Mouse (Mus musculus) thymus, adult 18-20 months (tissue): ENCODE measurements around the gene Rrh.
"Not testable (repeated sequence)": the region's sequence is repeated elsewhere in the genome, so short reads cannot be mapped to it uniquely, and the experiment has no call there.

Experiments
- DNase-seq, 2 experiments: peaks; one replicate each; pipeline ENCODE4 v3.0.0; 2022; ENCODE audit warnings: mixed read lengths in 2 of 2

The Rrh gene

DNA sequence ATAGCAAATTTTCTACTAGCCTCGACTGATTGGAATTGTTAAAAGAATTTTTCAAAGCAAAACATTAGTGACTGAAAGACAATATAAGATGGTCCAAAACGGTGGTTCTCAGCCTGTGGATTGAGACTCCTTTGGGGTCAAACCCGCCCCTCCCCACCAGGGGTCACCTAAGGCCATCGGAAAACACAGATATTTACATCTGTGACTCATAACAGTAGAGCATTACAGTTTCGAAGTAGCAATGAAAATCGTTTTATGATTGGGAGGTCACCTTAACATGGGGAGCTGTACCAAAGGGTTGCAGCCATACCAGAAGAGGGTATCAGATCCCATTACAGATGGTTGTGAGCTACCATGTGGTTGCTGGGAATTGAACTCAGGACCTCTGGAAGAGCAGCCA is 51.2 kb downstream of the Rrh start:
- no peak for DNase-seq

DNA sequence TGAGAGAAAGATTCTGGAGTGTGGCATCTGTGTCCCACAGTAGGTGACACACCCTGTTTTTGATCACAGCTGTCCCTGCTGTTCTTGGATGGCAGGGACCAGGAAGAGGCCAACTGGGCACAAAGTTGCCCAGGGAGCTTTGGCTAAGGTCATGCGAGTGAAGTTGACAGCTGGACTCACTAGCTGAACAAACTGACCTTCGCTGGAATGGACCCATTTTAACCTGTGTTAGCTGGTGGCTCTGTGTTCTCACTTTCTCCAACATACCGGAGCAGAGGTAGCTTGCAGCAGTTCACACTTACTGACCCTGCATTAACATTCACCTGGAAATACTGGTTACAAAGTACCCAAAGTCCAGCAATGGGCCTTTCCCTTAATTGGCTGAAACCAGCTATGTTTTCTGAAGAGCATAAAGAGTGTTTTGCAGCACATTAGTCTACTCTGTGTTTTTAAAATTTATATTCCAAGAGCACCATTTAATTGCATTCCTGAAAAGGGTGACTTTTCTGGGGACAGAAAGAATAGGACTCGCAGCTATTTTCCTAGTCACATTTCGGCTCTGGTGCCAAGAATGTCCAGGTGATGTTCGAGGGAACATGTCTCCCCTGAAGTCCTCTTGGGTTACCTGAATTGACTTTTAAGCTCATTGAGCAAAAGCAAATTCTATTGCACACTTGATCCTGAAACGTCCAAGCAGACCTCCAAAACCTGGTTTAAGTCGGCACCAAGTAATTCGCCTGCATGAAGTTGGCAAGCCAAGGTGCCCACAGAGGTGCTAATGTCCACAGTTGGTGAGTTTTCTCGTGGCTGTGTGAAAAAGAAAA is 55.2 kb downstream of the Rrh start:
- DNase-seq = no peak

DNA sequence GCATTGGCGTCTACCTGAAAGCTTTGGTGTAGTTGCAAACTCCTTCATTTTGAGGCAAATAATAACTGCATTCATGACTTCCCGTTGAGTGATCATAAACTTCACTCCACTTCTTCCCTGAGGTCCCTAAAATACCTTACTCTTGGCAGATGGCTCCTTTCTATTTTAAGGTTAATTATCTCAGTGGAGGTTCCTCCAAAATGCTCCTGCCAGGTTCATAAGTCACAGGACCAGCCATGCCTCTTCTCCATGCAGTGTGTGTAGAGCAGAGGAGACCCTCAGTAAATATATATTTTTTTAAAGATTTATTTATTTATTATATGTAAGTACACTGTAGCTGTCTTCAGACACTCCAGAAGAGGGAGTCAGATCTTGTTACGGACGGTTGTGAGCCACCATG is 56.3 kb downstream of the Rrh start:
- no peak for DNase-seq

DNA sequence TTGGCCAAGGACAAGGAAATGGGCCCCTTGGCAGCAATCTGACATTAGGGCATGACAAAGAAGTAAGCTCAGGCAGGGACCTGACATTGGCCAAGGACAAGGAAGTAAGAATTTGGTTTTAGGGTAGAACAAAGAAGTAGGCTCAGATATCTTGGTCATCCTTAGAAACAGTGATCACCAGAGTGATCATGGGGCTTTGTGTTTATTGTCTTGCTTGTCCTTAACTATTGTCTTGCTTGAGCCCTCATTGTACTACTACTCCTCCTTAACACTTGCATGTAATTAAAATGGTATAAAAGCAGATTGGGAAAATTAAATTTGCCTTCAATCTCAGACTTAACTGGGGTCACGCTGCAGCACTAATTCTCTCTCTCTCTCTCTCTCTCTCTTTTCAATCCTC is 64.8 kb downstream of the Rrh start:
- not testable (repeated sequence) for DNase-seq

DNA sequence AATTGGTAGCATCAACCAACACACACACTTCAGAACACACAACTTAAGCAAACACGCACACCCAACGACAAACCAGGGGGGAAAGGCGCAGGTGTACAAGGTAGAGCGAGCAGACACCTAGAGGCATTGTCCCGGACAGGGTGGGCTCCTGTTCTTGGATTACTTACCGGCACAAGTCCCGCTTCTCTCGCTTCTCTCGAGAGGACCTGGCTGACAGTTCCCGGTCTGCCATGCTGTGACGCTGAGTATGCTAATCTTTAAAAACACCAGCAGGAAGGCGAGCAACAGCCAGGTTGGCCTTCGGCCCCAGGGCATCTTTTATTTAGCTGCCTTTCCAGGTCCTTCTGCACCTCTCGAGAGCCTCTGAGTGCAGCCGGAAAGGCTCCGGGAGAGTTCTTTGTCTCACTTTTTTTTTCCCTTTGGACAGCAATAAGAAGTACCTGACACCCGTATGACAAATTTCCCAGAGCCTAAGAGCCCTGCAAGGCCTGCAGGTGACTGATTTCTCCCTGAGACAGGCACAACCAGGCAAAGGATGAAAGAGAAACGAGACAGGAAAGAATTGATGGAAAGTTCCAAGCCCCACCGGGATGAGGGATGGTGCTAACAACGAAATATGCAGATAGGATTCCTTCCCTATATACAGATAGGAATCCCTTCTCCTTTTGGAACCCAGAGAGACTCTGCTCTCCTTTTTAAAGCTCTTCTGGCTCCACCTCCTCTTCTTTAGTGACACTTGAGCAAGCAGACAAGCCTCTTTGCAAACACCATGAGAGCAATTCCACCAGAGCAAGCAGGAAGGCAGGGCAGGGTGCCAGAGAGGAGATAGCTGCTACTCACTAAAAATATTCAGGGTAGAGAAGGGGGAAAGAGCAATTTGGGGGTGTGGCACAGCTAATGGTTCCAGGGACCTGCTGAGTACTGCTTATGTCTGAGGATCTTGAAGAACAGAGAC is 67.5 kb downstream of the Rrh start, which contains the start of gene Egf:
Gene Egf (minus strand): TSS at position 667 of the 955 bp plus-strand sequence.
- DNase-seq = no peak
